Mouse (Mus musculus): ENCODE data around the gene Stk11.

- TF ChIP-seq CTCF (IDR thresholded peaks at IDR 0.05; ENCODE audit: low read depth, low read length) (no peak), POLR2A (IDR thresholded peaks at IDR 0.05; ENCODE audit: borderline replicate concordance, low read depth, low read length) (no peak)
Observed at GRCm38 (mm10) chr10:80105460-80105859, 10.1 kb upstream of the Stk11 start, which contains the start of gene Sbno2.

Measured in bone marrow macrophage, adult 2 months (primary cell).